ENCODE assay signal across 20 mouse cellular contexts in genomic region chr9:64943997-64944396, GRCm38 (mm10). TPM values are rescaled to one million over a fixed set of nuclear protein-coding genes. Genes with fewer than 3 reads are reported as not detected.
A peak's percentile ranks its signal among the peaks of the same experiment; 100 is the strongest.
DNase-seq lines count a peak whose midpoint lies in the region; ATAC-seq and TF ChIP-seq lines count a peak whose summit lies in the region.
"Had no signal": no experiment of that assay in that cellular context is flagged by ENCODE, and none has a peak within 500 bp of the region (broad histone marks: within the 10 kb centered on the region; RNA-seq: fewer than 3 reads in every experiment).

No protein-coding gene starts in this region.

- no peak for DNase-seq in kidney, postnatal 25 days
- DNase-seq in ovary, postnatal 14 days (ENCODE audit: low spot score) = no peak
- no peak for DNase-seq in layer of hippocampus, adult 2 months (ENCODE audit: low spot score in 2 of 2)
- DNase-seq: adrenal gland, postnatal 36 days; cerebellum, adult 2 months; heart, postnatal 4 days; kidney, adult 18-20 months; layer of hippocampus, postnatal 36 days; lung, postnatal 14 days; thymus, postnatal 25 days had no signal

- WGBS in forebrain, embryonic 13.5 days = 26% methylated on average over 11 of the region's 11 CpGs
- 29% methylated on average over 11 of the region's 11 CpGs for WGBS in forebrain, embryonic 15.5 days
- 9% methylated on average over 11 of the region's 11 CpGs for WGBS in kidney, embryonic 16.5 days
- WGBS in intestine, embryonic 15.5 days = 16% methylated on average over 11 of the region's 11 CpGs
- WGBS in neural tube, embryonic 12.5 days = 12% methylated on average over 11 of the region's 11 CpGs

- TF ChIP-seq CTCF in layer of hippocampus, adult 2 months (conservative IDR thresholded peaks at IDR 0.05) = no peak

- ATAC-seq in forebrain, embryonic 13.5 days = no peak
- ATAC-seq in forebrain, embryonic 15.5 days (replicated peaks) = no peak
- ATAC-seq in kidney, embryonic 16.5 days (ENCODE audit: low FRiP score, low TSS enrichment) = 0 out of 2 replicates have a peak, but pooled peaks have one; percentile 55
- peak; percentile 76 for ATAC-seq in intestine, embryonic 15.5 days
- ATAC-seq in neural tube, embryonic 12.5 days (ENCODE audit: low FRiP score, low read depth) = no peak

- H3K9me3 ChIP-seq in forebrain, embryonic 13.5 days (replicated peaks) = no peaks in the 10 kb centered on the region
- H3K9me3 ChIP-seq in forebrain, embryonic 15.5 days = no peaks in the 10 kb centered on the region
- no peaks in the 10 kb centered on the region for H3K9me3 ChIP-seq in kidney, embryonic 16.5 days (ENCODE audit: low read length)
- H3K9me3 ChIP-seq in intestine, embryonic 15.5 days = no peaks in the 10 kb centered on the region
- no peaks in the 10 kb centered on the region for H3K9me3 ChIP-seq in neural tube, embryonic 12.5 days
- H3K9me3 ChIP-seq: heart, embryonic 13.5 days; limb, embryonic 15.5 days had no signal

- no peak overlapping the region for H3K27ac ChIP-seq in forebrain, embryonic 13.5 days
- no peak overlapping the region for H3K27ac ChIP-seq in forebrain, embryonic 15.5 days (replicated peaks)
- no peak overlapping the region for H3K27ac ChIP-seq in kidney, embryonic 16.5 days (ENCODE audit: low read length)
- no peak overlapping the region for H3K27ac ChIP-seq in intestine, embryonic 15.5 days
- no peak overlapping the region for H3K27ac ChIP-seq in neural tube, embryonic 12.5 days
- H3K27ac ChIP-seq in layer of hippocampus, adult 2 months = no peak overlapping the region
- H3K27ac ChIP-seq: heart, embryonic 13.5 days; limb, embryonic 15.5 days had no signal

- peaks cover 6% of the 10 kb centered on the region; the same call in 1 of the 2 replicates for H3K4me1 ChIP-seq in forebrain, embryonic 13.5 days
- no peaks in the 10 kb centered on the region for H3K4me1 ChIP-seq in forebrain, embryonic 15.5 days
- H3K4me1 ChIP-seq in kidney, embryonic 16.5 days (ENCODE audit: insufficient read depth, low read length) = peaks cover 16% of the 10 kb centered on the region
- peaks cover 9% of the 10 kb centered on the region; the same call in 1 of the 2 replicates for H3K4me1 ChIP-seq in intestine, embryonic 15.5 days (replicated peaks)
- peaks cover 6% of the 10 kb centered on the region; the same call in 1 of the 2 replicates for H3K4me1 ChIP-seq in neural tube, embryonic 12.5 days

- H3K4me3 ChIP-seq in forebrain, embryonic 13.5 days = no peak overlapping the region
- no peak overlapping the region for H3K4me3 ChIP-seq in forebrain, embryonic 15.5 days
- H3K4me3 ChIP-seq in kidney, embryonic 16.5 days (ENCODE audit: low read length) = no peak overlapping the region
- H3K4me3 ChIP-seq in intestine, embryonic 15.5 days (replicated peaks) = no peak overlapping the region
- H3K4me3 ChIP-seq in neural tube, embryonic 12.5 days = no peak overlapping the region
- no peak overlapping the region for H3K4me3 ChIP-seq in layer of hippocampus, adult 2 months
- H3K4me3 ChIP-seq: erythroblast, embryonic 14.5 days; heart, embryonic 13.5 days; limb, embryonic 15.5 days had no signal

- no peaks in the 10 kb centered on the region for H3K36me3 ChIP-seq in forebrain, embryonic 13.5 days (ENCODE audit: poor library complexity, severe bottlenecking)
- H3K36me3 ChIP-seq in forebrain, embryonic 15.5 days = no peaks in the 10 kb centered on the region
- H3K36me3 ChIP-seq in kidney, embryonic 16.5 days (ENCODE audit: insufficient read depth, low read length) = no peaks in the 10 kb centered on the region
- no peaks in the 10 kb centered on the region for H3K36me3 ChIP-seq in intestine, embryonic 15.5 days
- H3K36me3 ChIP-seq in neural tube, embryonic 12.5 days = no peaks in the 10 kb centered on the region
- H3K36me3 ChIP-seq: heart, embryonic 13.5 days; limb, embryonic 15.5 days had no signal

- H3K4me2 ChIP-seq in forebrain, embryonic 13.5 days = no peak overlapping the region
- no peak overlapping the region for H3K4me2 ChIP-seq in forebrain, embryonic 15.5 days (replicated peaks)
- peak overlapping the region; percentile 34 for H3K4me2 ChIP-seq in kidney, embryonic 16.5 days (replicated peaks; ENCODE audit: low read depth, low read length)
- H3K4me2 ChIP-seq in intestine, embryonic 15.5 days (replicated peaks) = peak overlapping the region; percentile 39
- H3K4me2 ChIP-seq in neural tube, embryonic 12.5 days (replicated peaks) = peak overlapping the region; percentile 46
- H3K4me2 ChIP-seq: heart, embryonic 13.5 days; limb, embryonic 15.5 days had no signal

- H3K27me3 ChIP-seq in forebrain, embryonic 13.5 days = peaks cover 17% of the 10 kb centered on the region; the same call in 1 of the 2 replicates
- H3K27me3 ChIP-seq in forebrain, embryonic 15.5 days = no peaks in the 10 kb centered on the region
- H3K27me3 ChIP-seq in kidney, embryonic 16.5 days (ENCODE audit: insufficient read depth, low read length) = no peaks in the 10 kb centered on the region
- no peaks in the 10 kb centered on the region for H3K27me3 ChIP-seq in intestine, embryonic 15.5 days (replicated peaks)
- peaks cover 13% of the 10 kb centered on the region; the same call in 1 of the 2 replicates for H3K27me3 ChIP-seq in neural tube, embryonic 12.5 days (replicated peaks)

- peak overlapping the region; percentile 35; the same call in 1 of the 2 replicates for H3K9ac ChIP-seq in forebrain, embryonic 13.5 days
- H3K9ac ChIP-seq in forebrain, embryonic 15.5 days (replicated peaks) = no peak overlapping the region
- no peak overlapping the region for H3K9ac ChIP-seq in kidney, embryonic 16.5 days (replicated peaks; ENCODE audit: low read length)
- no peak overlapping the region for H3K9ac ChIP-seq in intestine, embryonic 15.5 days
- 0 out of 2 replicates have a peak overlapping the region, but pooled peaks have one; percentile 5 for H3K9ac ChIP-seq in neural tube, embryonic 12.5 days
- H3K9ac ChIP-seq: heart, embryonic 13.5 days; limb, embryonic 15.5 days had no signal

RNA-seq across cellular contexts. Expression of gene Slc24a1, which starts 7.4 kb away (rescaled TPM):
- 0.05 and 0.08 TPM in 2 replicates for polyA plus RNA-seq in forebrain, embryonic 13.5 days (2015; fragmentation: Nextera tagmentation; extraction: Ambion mirVana)
- 0.04 and 0.10 TPM in 2 replicates for polyA plus RNA-seq in forebrain, embryonic 15.5 days (2015; fragmentation: Nextera tagmentation; extraction: Ambion mirVana)
- polyA plus RNA-seq in kidney, embryonic 16.5 days (2015; fragmentation: Nextera tagmentation; extraction: Ambion mirVana) = 0.08 TPM in 1 of 2 replicates, not detected in the other
- 0.06 TPM in 1 of 2 replicates, not detected in the other for polyA plus RNA-seq in intestine, embryonic 15.5 days (2015; fragmentation: Nextera tagmentation; extraction: Ambion mirVana)
- 0.04 TPM in 1 of 2 replicates, not detected in the other for polyA plus RNA-seq in neural tube, embryonic 12.5 days (2016; fragmentation: Nextera tagmentation; extraction: Ambion mirVana)
- total RNA-seq in layer of hippocampus, adult 2 months (2021) = under 1 TPM in 1 of 2 experiments, not detected in 1; 0.10 TPM
- total RNA-seq: adrenal gland, postnatal 36 days; layer of hippocampus, postnatal 36 days had no signal
- polyA plus RNA-seq: embryonic facial prominence, embryonic 11.5 days; erythroblast, embryonic 14.5 days; spleen, adult 2 months had no signal

RNA-seq across cellular contexts. Expression of gene Ints14, which starts 16.7 kb away (rescaled TPM):
- 50.4 and 57.4 TPM in 2 replicates for polyA plus RNA-seq in forebrain, embryonic 13.5 days (2015; fragmentation: Nextera tagmentation; extraction: Ambion mirVana)
- 45.0 and 45.6 TPM in 2 replicates for polyA plus RNA-seq in forebrain, embryonic 15.5 days (2015; fragmentation: Nextera tagmentation; extraction: Ambion mirVana)
- polyA plus RNA-seq in kidney, embryonic 16.5 days (2015; fragmentation: Nextera tagmentation; extraction: Ambion mirVana) = 59.8 and 66.8 TPM in 2 replicates
- polyA plus RNA-seq in intestine, embryonic 15.5 days (2015; fragmentation: Nextera tagmentation; extraction: Ambion mirVana) = 48.4 and 53.2 TPM in 2 replicates
- polyA plus RNA-seq in neural tube, embryonic 12.5 days (2016; fragmentation: Nextera tagmentation; extraction: Ambion mirVana) = 55.1 and 61.6 TPM in 2 replicates
- total RNA-seq in layer of hippocampus, adult 2 months (2021) = 10 to 100 TPM; 19.9 to 20.2 TPM

Comparison
In these comparisons a context has a peak if more than half of its experiments do, and no peak if none do; other contexts are left out.
1. H3K9ac ChIP-seq: peak in forebrain, embryonic 13.5 days (single experiment) and neural tube, embryonic 12.5 days (single experiment); none in forebrain, embryonic 15.5 days (single experiment), kidney, embryonic 16.5 days (single experiment) and intestine, embryonic 15.5 days (single experiment).
2. ATAC-seq: peak in kidney, embryonic 16.5 days (single experiment) and intestine, embryonic 15.5 days (single experiment); none in forebrain, embryonic 13.5 days (single experiment), forebrain, embryonic 15.5 days (single experiment) and neural tube, embryonic 12.5 days (single experiment).
3. H3K4me2 ChIP-seq: peak in kidney, embryonic 16.5 days (single experiment), intestine, embryonic 15.5 days (single experiment) and neural tube, embryonic 12.5 days (single experiment); none in forebrain, embryonic 13.5 days (single experiment) and forebrain, embryonic 15.5 days (single experiment).